Mouse (Mus musculus) embryonic facial prominence, embryonic 12.5 days (tissue): ENCODE results near the gene Gm3952. TPM values are rescaled to one million over a fixed set of nuclear protein-coding genes. Genes with fewer than 3 reads are reported as not detected.

ENCODE experiments used
- ATAC-seq: fragments of 200-750 bp; cut with Nextera tagmentation; 2 replicates; pipeline ENCODE4 v1.8.0; 2017; ENCODE audit not compliant: insufficient number of reproducible peaks, insufficient read depth, low FRiP score, low TSS enrichment
- H3K27ac ChIP-seq: fragments of 300-500 bp; sonication (generic); 2 replicates; pipeline ENCODE4 v1.5.1; 2016; ENCODE audit warnings: mild to moderate bottlenecking
- H3K27me3 ChIP-seq: fragments of 300-500 bp; sonication (generic); 2 replicates; pipeline ENCODE4 v1.6.1; 2016; ENCODE audit warnings: mild to moderate bottlenecking, moderate library complexity
- H3K36me3 ChIP-seq: fragments of 300-500 bp; sonication (generic); 2 replicates; pipeline ENCODE4 v1.6.1; 2016; ENCODE audit warnings: mild to moderate bottlenecking
- H3K4me1 ChIP-seq: fragments of 300-500 bp; sonication (generic); 2 replicates; pipeline ENCODE4 v1.6.1; 2016
- H3K4me2 ChIP-seq: fragments of 300-500 bp; sonication (generic); replicated peaks from 2 replicates; pipeline ENCODE4 v1.6.1; 2016; ENCODE audit warnings: mild to moderate bottlenecking, moderate library complexity
- H3K4me3 ChIP-seq: fragments of 300-500 bp; sonication (generic); 2 replicates; pipeline ENCODE4 v1.5.1; 2016; ENCODE audit warnings: mild to moderate bottlenecking
- H3K9ac ChIP-seq: fragments of 300-500 bp; sonication (generic); 2 replicates; pipeline ENCODE4 v1.6.1; 2016; ENCODE audit warnings: mild to moderate bottlenecking, moderate library complexity
- H3K9me3 ChIP-seq: fragments of 300-500 bp; sonication (generic); 2 replicates; pipeline ENCODE4 v1.6.1; 2016; ENCODE audit warnings: mild to moderate bottlenecking, moderate library complexity
- WGBS: fragments of 180-500 bp; shearing (Covaris S2); methylation state at CpG from one replicate; pipeline ENCODE4 v1.1.7; 2016; 5-methylcytosine and 5-hydroxymethylcytosine counted together
- polyA plus RNA-seq: library from polyadenylated mRNA; unstranded; fragments of >200 nt; fragmentation: Nextera tagmentation; extraction: Ambion mirVana; gene quantifications from 2 replicates; pipeline ENCODE4 v1.2.1, GENCODE M21; 2016

The Gm3952 gene
- polyA plus RNA-seq, 1 experiment from 2014 or later, result not detected

- H3K4me2 ChIP-seq, result no peak overlapping the region
- 97% methylated on average over 1 of the region's 1 CpGs for WGBS
- no peak for ATAC-seq
These were observed 101.6 kb downstream of the Gm3952 start for GRCm38 (mm10) chr8:128696701-128697397.

More at GRCm38 (mm10) chr8:128696701-128697397, 101.6 kb downstream of the Gm3952 start:
- no peak overlapping the region for H3K27ac ChIP-seq
- H3K4me3 ChIP-seq, result no peak overlapping the region
- H3K36me3 ChIP-seq, result no peaks in the 10 kb centered on the region
- no peaks in the 10 kb centered on the region for H3K27me3 ChIP-seq
- H3K9ac ChIP-seq, result no peak overlapping the region
- H3K4me1 ChIP-seq, result 0 out of 2 replicates have a peak, but pooled peaks cover 2% of the 10 kb centered on the region
- no peaks in the 10 kb centered on the region for H3K9me3 ChIP-seq

Other genes starting within 250 kb of the Gm3952 start
- gene Itgb1, start 113.0 kb downstream of the Gm3952 start, polyA plus RNA-seq, result 226 and 245 TPM in 2 replicates